Mouse (Mus musculus): ENCODE measurements around the gene Tbcd. TPM values are rescaled to one million over a fixed set of nuclear protein-coding genes. Genes with fewer than 3 reads are reported as not detected.
A peak's percentile ranks its signal among the peaks of the same experiment; 100 is the strongest.

Gene Tbcd
- polyA plus RNA-seq (2016; fragmentation: Nextera tagmentation; extraction: Ambion mirVana): 54.2 and 61.9 TPM in 2 replicates

DNA sequence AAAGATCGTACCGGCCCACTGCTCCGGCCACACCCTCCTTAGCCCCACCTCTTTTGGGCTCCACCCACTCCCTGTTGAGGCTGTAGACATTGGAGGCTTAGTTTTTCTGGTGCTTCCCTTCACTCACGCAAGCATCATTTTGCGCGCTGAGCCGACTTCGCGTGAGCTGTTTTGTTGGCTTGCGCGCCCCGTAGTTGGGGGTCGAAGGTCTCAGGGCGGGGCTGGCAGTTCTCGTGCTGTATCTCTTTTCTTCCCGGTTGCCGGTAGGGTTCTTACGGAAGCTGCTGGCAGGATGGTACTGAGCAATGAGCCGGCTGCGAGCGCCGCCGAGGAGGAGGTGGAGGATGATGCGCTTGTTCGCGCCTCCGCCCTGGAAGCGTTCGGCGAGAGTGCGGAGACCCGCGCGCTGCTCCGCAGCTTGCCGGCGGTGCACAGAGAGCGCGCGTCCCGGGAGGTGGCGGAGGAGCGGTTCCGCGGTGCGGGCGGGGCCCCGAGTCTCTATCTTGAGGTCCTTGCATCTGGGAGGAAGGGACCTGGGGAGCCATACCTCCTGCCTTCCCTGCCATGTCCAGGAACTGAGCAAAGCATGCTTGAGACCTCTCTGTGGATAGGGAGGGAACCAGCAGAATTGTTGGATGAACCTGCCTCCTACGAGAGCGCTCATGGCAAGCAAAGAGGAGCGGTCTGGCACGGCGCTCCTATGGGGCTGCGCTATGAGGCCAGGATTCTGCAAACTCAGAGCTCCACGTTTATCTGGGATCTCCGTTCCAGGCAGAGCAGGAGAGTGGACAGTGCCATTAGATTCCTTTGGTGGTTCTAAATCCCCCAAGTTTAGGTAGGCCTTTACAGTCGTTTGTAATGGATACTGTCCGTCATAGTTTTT lies at the start of gene Tbcd:
Gene Tbcd, plus strand, starts transcription at position 197 of the 883 bp plus-strand sequence.
- Histone ChIP-seq H3K4me3 (peak within 1 kb of the TSS; percentile 94), H3K36me3 (peaks cover 24% of the 10 kb centered on the region), H3K9me3 (replicated peaks) (no peaks in the 10 kb centered on the region), H3K27me3 (ENCODE audit: low read depth, poor library complexity, severe bottlenecking) (peaks cover 12% of the 10 kb centered on the region), H3K4me1 (peaks cover 21% of the 10 kb centered on the region), H3K27ac (replicated peaks) (peak within 1 kb of the TSS; percentile 85)
- peak; percentile 92 for DNase-seq (ENCODE audit: low spot score)
- WGBS: under 1% methylated on average over 58 of the region's 58 CpGs

DNA sequence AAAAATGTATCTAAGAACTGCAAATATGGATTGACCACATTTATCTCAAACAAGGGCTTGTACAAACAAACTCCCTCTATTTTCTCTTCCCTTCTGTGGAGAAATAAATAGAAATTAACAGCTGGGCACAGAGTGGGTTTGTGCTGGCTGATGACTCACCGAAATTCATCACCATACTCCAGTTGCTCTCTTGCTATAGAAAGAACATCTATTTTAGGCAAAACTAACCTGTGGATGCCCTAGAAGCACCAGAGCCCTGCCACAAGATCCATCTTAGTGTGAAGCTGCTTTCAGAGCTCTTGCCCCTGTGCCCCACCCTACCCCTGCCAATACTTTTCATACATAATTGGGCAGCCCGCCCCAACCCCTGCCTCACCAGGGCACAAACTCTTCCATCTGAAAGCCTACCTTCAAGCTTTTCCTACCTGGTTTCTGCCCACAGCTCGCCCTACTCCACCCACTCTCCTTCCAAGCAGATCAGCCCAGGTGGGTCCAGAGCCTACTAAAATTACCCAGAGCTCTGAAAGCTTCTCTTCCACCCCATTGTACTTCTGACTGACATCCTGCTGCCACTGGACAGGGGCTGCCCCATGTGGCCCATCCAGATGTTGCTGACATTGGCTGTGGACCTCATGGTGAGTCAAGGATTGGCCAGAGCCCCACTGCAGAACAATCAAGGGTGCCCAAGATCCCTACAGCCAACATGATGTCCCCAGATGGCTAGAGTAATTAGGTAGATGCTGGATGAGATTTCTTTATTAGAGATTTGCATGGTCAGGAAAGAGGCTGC lies 44.2 kb upstream of the Tbcd start:
- Histone ChIP-seq H3K9me3 (replicated peaks) (no peaks in the 10 kb centered on the region), H3K36me3 (no peaks in the 10 kb centered on the region), H3K4me3 (no peak overlapping the region), H3K4me1 (no peaks in the 10 kb centered on the region), H3K27me3 (ENCODE audit: low read depth, poor library complexity, severe bottlenecking) (no peaks in the 10 kb centered on the region), H3K27ac (replicated peaks) (no peak overlapping the region)
- WGBS: 82% methylated on average over 3 of the region's 3 CpGs
- no peak for DNase-seq (ENCODE audit: low spot score)

DNA sequence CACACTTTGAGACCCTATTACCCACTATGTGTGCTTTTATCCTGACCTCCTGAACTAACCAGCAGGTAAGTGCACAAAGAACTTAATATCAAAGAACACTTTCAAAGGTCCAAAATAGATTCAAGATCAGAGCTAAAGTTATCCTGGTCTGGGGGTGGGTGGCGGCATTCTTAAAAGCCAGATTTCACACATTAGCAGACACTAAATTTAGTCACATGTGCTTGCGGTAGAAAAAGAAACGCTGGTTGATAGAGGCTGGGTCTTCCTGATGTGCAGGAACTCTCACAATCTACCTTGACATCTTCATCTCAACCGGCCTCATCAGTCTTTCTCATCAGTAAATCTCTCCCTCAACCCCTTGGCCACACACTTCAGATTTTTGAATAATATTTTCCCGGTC lies 37.0 kb upstream of the Tbcd start:
- Histone ChIP-seq H3K27ac (replicated peaks) (no peak overlapping the region), H3K4me1 (no peaks in the 10 kb centered on the region), H3K27me3 (ENCODE audit: low read depth, poor library complexity, severe bottlenecking) (no peaks in the 10 kb centered on the region), H3K36me3 (no peaks in the 10 kb centered on the region), H3K4me3 (no peak overlapping the region), H3K9me3 (replicated peaks) (no peaks in the 10 kb centered on the region)
- DNase-seq (ENCODE audit: low spot score): no peak
- 86% methylated on average over 5 of the region's 5 CpGs for WGBS

DNA sequence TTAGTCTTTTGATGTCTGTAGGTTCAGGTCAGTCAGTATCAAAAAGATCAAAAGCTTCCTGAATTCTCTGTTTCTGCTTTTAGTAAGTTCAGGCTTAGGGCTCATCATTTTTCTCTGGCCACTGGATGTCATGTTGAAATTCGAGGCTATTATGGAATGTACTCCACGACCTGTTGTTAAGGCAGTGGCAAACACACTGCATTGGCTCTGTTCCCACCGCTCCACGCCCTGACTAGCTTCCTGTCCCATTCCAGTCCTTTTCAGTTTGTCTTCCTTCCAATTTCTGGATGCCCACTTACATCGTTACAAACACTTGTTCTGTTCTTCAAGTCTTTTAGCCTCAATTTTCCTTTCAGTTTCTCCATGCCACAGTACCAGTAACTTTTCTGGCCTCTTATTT lies 36.4 kb upstream of the Tbcd start:
- Histone ChIP-seq H3K27me3 (ENCODE audit: low read depth, poor library complexity, severe bottlenecking) (no peaks in the 10 kb centered on the region), H3K27ac (replicated peaks) (no peak overlapping the region), H3K4me3 (no peak overlapping the region), H3K4me1 (peaks cover under 1% of the 10 kb centered on the region), H3K9me3 (replicated peaks) (no peaks in the 10 kb centered on the region), H3K36me3 (no peaks in the 10 kb centered on the region)
- DNase-seq (ENCODE audit: low spot score): no peak
- WGBS: 87% methylated on average over 5 of the region's 5 CpGs

DNA sequence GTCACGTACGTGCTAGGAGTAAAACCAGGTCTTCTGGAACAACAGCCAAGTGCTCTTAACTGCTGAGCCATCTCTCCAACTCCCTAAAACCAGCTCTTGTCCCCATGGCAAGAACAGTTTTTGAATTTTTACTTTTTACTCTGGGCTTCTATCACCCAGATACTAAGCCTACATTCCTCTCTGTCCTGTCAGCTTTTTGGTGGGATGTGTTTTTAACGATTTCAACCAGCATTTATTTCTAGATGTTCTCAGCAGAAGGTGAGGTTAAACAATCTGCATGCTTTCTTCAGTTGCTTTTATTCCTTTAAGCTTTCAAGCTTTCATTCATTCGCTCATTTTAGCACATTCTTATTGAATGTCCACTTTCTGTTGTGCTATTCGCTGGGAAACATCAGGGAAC lies 33.8 kb upstream of the Tbcd start:
- peaks cover 22% of the 10 kb centered on the region for H3K4me1 ChIP-seq
- H3K36me3 ChIP-seq: no peaks in the 10 kb centered on the region
- H3K27me3 ChIP-seq (ENCODE audit: low read depth, poor library complexity, severe bottlenecking): no peaks in the 10 kb centered on the region
- DNase-seq (ENCODE audit: low spot score): no peak
- H3K4me3 ChIP-seq: no peak overlapping the region
- H3K27ac ChIP-seq (replicated peaks): no peak overlapping the region
- 90% methylated on average over 5 of the region's 5 CpGs for WGBS
- no peaks in the 10 kb centered on the region for H3K9me3 ChIP-seq (replicated peaks)

DNA sequence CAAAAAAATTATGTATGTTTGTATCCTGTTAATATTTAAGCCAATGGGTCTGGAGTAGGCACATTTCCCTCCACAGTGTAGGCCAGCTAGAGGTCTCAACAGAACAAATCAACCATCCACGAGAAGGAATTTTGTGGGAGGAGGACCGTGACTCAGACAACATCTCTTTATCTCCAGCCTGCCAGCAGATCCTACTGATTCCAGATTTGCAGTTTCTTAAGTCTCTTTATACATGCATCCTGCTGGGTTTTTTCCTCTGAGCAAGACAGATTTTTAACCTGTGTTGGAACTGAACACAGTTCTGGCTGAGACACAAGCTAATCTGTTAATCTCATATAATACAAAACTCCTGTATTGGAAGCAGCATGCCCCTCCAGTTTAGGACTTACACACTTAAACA lies 32.8 kb upstream of the Tbcd start:
- no peaks in the 10 kb centered on the region for H3K27me3 ChIP-seq (ENCODE audit: low read depth, poor library complexity, severe bottlenecking)
- DNase-seq (ENCODE audit: low spot score): no peak
- 57% methylated on average over 2 of the region's 2 CpGs for WGBS

DNA sequence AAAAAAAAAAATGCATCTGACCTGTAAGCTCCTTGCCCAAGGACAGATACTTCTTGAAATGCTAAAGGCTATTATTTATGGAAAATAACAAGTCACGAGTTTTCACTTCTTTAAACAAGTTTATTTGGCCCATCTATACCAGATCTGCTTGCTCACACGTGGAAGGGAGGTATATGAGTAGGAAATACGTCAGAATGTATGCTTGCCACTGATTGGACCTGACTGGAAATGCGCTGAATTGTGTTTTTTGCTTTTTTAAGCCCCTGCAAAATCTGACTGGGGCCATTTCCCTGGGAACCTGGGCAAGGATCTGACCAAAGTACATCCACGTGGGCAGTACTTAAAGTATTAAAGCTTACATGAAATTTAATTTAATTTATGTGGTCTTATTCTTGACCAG lies 31.4 kb upstream of the Tbcd start:
- Histone ChIP-seq H3K4me3 (peak overlapping the region; percentile 83), H3K27me3 (ENCODE audit: low read depth, poor library complexity, severe bottlenecking) (no peaks in the 10 kb centered on the region), H3K9me3 (replicated peaks) (no peaks in the 10 kb centered on the region), H3K36me3 (no peaks in the 10 kb centered on the region), H3K4me1 (peaks cover 22% of the 10 kb centered on the region), H3K27ac (replicated peaks) (no peak overlapping the region)
- WGBS: 53% methylated on average over 5 of the region's 5 CpGs
- DNase-seq (ENCODE audit: low spot score): no peak

More for the DNA sequence above, 32.8 kb upstream of the Tbcd start:
- H3K4me1 ChIP-seq: peaks cover 22% of the 10 kb centered on the region
- no peaks in the 10 kb centered on the region for H3K36me3 ChIP-seq
- no peak overlapping the region for H3K27ac ChIP-seq (replicated peaks)
- no peak overlapping the region for H3K4me3 ChIP-seq
- no peaks in the 10 kb centered on the region for H3K9me3 ChIP-seq (replicated peaks)

DNA sequence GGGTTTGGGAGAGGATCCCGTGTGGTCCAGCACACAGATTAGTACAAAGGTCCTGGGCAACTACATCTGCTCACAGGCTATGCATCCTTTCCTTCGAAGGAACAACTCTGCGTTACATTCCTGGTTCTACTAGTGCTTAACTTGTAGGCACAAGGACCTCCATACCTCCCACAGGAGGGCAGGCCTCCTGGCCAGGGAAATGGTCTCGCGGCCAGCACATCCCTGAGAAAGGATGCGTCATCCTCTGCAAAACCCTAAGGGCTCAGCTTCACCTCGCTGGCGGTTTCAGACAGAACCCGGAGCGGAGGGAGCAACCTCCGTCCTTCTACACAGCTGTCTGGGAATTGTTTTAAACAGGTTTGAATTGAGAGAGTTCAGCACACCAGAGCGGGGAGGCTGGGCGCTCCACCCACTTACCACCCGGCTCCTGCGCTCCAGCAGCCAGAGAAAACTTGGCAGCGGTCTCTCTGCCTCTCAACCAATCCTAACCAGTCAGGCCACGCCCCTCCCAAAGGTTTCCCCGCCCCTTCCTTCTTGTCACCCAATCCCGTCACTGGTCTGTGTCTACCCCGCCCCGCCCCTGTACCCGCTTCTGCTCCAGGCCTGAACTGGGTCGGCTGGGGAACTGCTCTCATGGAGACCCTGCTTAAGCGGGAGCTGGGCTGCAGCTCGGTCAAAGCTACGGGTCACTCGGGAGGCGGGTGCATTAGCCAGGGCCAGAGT lies 30.8 kb upstream of the Tbcd start, which contains the start of gene Fn3krp:
Gene Fn3krp, plus strand, starts transcription at position 572 of the 723 bp plus-strand sequence.
- H3K4me1 ChIP-seq: peaks cover 22% of the 10 kb centered on the region
- peak within 1 kb of the TSS; percentile 86 for H3K27ac ChIP-seq (replicated peaks)
- peak within 1 kb of the TSS; percentile 83 for H3K4me3 ChIP-seq
- H3K36me3 ChIP-seq: no peaks in the 10 kb centered on the region
- WGBS: 1% methylated on average over 28 of the region's 28 CpGs
- DNase-seq (ENCODE audit: low spot score): peak; percentile 99
- no peaks in the 10 kb centered on the region for H3K9me3 ChIP-seq (replicated peaks)
- H3K27me3 ChIP-seq (ENCODE audit: low read depth, poor library complexity, severe bottlenecking): no peaks in the 10 kb centered on the region

DNA sequence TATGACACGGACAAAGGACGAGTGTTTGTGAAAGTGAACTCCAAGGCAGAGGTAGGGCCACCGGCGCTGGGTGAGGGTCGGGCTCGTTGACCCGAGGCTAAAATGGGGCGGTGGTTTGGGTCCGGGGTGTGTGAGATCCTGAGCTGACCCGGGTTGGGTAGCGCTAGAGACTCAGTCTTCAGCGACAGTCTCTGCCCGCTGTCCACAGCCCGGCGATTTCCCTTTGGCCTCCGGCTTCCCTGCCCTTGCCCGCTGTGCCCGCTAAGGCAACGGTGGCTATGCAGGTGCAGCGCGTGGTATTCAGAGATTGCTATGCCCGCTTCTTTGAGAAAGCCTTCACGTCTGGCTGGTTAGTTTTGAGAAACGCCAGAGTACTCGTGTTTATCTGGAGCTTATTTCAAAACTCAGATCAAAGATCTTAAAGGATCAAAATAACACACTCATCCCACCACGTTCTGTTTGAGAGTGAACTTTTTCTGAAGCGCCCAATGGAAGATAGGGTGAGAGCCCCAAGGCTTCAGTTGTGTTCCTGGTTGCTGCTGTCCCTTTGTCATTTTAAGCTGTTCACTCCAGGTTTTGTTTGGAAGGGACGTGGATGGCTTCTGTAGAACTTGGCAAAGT lies 30.1 kb upstream of the Tbcd start:
- no peaks in the 10 kb centered on the region for H3K36me3 ChIP-seq
- peak overlapping the region; percentile 86 for H3K27ac ChIP-seq (replicated peaks)
- no peak for DNase-seq (ENCODE audit: low spot score)

DNA sequence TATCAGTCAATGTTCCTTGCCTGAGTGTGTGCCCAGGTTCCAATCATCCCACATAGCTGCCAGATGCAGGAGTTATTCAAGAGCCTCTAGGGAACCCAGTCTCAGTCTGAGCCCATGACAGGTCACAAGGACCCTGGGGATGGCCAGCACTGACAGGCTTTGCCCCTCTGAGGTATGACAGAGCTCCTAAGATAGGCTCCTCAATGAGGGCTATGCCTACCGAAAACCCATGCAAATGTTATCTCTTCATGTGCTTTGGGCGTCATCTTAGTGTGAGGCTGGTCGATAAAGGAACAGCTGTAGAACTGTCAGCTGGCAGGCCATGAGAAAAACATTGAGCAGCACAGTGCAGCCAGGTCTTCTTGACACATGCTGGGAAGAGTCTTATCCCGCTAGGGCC lies 18.4 kb upstream of the Tbcd start:
- Histone ChIP-seq H3K4me1 (peaks cover 19% of the 10 kb centered on the region), H3K36me3 (peaks cover 20% of the 10 kb centered on the region)
- 82% methylated on average over 4 of the region's 4 CpGs for WGBS

More for the DNA sequence above, 30.1 kb upstream of the Tbcd start:
- Histone ChIP-seq H3K4me1 (peaks cover 22% of the 10 kb centered on the region), H3K9me3 (replicated peaks) (no peaks in the 10 kb centered on the region), H3K4me3 (peak overlapping the region; percentile 83), H3K27me3 (ENCODE audit: low read depth, poor library complexity, severe bottlenecking) (no peaks in the 10 kb centered on the region)
- under 1% methylated on average over 28 of the region's 28 CpGs for WGBS

DNA sequence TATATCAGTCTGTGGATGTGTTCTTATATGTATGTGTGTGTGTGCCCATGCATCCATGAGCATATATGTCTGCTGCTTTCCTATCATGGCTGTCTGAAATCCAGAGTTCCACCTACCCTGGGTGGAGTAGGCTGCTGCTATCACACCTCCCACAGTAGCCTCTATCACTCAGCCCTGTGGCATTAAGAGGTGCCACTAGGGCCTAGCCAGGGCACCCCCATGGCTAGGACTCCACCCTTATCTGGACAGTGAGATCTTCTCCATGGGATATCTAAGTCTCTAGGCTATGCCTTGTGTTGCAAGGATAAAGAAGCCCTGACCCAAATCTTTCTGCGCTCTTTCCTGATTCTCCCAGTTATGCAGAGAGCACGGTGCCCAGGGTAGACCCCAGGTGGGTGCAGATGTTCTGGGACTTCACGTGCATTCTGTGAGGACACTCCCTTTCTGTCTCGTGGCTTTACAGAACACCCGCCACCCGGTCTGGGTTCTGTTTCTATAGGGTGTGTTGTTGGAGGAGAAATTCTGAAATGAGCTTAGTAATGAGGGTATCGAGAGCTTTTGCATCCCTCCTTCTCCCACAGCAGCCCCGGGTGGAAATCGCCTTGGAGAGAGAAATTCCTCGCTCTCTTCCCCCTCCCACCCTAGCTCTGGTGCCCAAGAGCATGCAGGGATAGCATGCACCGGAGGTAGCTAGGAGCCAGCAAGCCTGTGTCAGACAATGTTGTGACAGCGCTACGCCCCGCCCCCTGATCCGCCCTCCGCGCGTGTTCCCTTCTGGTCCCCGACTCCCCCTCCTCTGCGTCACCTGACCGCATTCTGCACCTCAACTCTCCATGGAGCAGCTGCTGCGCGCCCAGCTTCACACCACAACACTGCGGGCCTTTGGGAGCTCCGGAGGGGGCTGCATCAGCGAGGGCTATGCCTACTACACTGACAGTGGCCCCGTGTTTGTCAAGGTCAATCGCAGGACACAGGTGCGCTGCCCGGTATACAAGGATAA lies 17.3 kb upstream of the Tbcd start, which contains the start of gene Fn3k:
Gene Fn3k, plus strand, starts transcription at position 758 of the 1,000 bp plus-strand sequence.
- Histone ChIP-seq H3K4me3 (peak within 1 kb of the TSS; percentile 53), H3K9me3 (replicated peaks) (no peaks in the 10 kb centered on the region), H3K4me1 (peaks cover 26% of the 10 kb centered on the region), H3K27ac (replicated peaks) (peak within 1 kb of the TSS; percentile 14; the same call in 1 of the 2 replicates), H3K36me3 (peaks cover 9% of the 10 kb centered on the region), H3K27me3 (ENCODE audit: low read depth, poor library complexity, severe bottlenecking) (peaks cover 8% of the 10 kb centered on the region; the same call in 1 of the 2 replicates)
- 11% methylated on average over 30 of the region's 30 CpGs for WGBS
- peak; percentile 76 for DNase-seq (ENCODE audit: low spot score)

More for the DNA sequence above, 18.4 kb upstream of the Tbcd start:
- DNase-seq (ENCODE audit: low spot score): no peak
- Histone ChIP-seq H3K9me3 (replicated peaks) (no peaks in the 10 kb centered on the region), H3K27ac (replicated peaks) (no peak overlapping the region), H3K4me3 (no peak overlapping the region), H3K27me3 (ENCODE audit: low read depth, poor library complexity, severe bottlenecking) (peaks cover 8% of the 10 kb centered on the region; the same call in 1 of the 2 replicates)
